Mouse (Mus musculus) leukemia stem cell, adult 10-12 weeks (primary cell): ENCODE data around the gene Gm3542. TPM values are rescaled to one million over a fixed set of nuclear protein-coding genes. Genes with fewer than 3 reads are reported as not detected.

Experiments used
- polyA plus RNA-seq: library from polyadenylated mRNA; stranded (reverse); fragments of >175 nt; gene quantifications from 2 replicates; pipeline ENCODE4 v1.2.3, GENCODE M21; 2012; ENCODE audit warnings: low replicate concordance

Gene Gm3542
- polyA plus RNA-seq: not detected in 2 replicates

DNA sequence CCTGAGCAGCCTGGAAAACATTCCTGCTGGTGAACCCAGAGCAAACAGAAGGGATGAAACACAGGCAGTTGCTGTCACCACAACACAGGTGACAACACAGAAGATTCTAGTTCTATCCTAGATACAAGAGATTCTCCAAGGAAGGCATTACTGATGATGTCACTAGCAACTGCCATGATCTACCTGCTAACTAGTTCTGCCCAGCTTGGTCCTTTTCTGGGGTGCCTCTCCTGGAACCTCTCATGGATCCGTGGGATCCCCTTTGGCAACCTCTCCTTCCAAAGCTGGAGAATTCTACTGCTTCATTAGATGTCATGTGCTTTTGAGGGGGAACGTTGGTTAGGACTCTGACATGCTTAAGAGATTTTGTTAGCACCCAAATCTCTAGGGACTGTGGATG is at the start of gene Gm3542:
Gm3542 (minus strand) TSS at position 101 of the 400 bp plus-strand sequence.

Other genes starting within 250 kb of the Gm3542 start
- not detected in 2 replicates for gene Gm8279, start 203.4 kb downstream of the Gm3542 start, polyA plus RNA-seq
- gene Gm3317, start 170.4 kb downstream of the Gm3542 start, polyA plus RNA-seq: not detected in 2 replicates
- not detected in 2 replicates for gene Gm8271, start 149.1 kb downstream of the Gm3542 start, polyA plus RNA-seq
- gene Gm3526, start 74.3 kb downstream of the Gm3542 start, polyA plus RNA-seq: 0.13 TPM in 1 of 2 replicates, not detected in the other
- gene Gm3500, start 54.1 kb upstream of the Gm3542 start, polyA plus RNA-seq: not detected in 2 replicates
- not detected in 2 replicates for gene Gm3194, start 120.5 kb upstream of the Gm3542 start, polyA plus RNA-seq
- gene Gm8246, start 142.9 kb upstream of the Gm3542 start, polyA plus RNA-seq: not detected in 2 replicates
- gene Gm3187, start 149.3 kb upstream of the Gm3542 start, polyA plus RNA-seq: not detected in 2 replicates
- gene Gm3488, start 166.7 kb upstream of the Gm3542 start, polyA plus RNA-seq: not detected in 2 replicates
- gene Gm3532, start 203.6 kb upstream of the Gm3542 start, polyA plus RNA-seq: not detected in 2 replicates